Mouse (Mus musculus) heart, postnatal 0 days (tissue): ENCODE results near the gene P2ry14. TPM values are rescaled to one million over a fixed set of nuclear protein-coding genes. Genes with fewer than 3 reads are reported as not detected.
A peak's percentile ranks its signal among the peaks of the same experiment; 100 is the strongest.

Source experiments
- ATAC-seq: fragments of 200-750 bp; cut with Nextera tagmentation; 2 replicates; pipeline ENCODE4 v1.8.0; 2017; ENCODE audit warnings: low read depth, moderate number of reproducible peaks, moderate library complexity; ENCODE audit not compliant: insufficient read depth
- DNase-seq: peaks from one replicate; pipeline ENCODE4 v3.0.0-alpha.2; 2016; ENCODE audit warnings: low spot score
- H3K27ac ChIP-seq: fragments of 300-500 bp; sonication (generic); 2 replicates; pipeline ENCODE4 v1.5.1; 2014; ENCODE audit warnings: low read depth, mild to moderate bottlenecking
- H3K27me3 ChIP-seq: fragments of 300-500 bp; sonication (generic); 2 replicates; pipeline ENCODE4 v1.6.1; 2014; ENCODE audit warnings: low read length, mixed read lengths; ENCODE audit not compliant: control insufficient read depth, insufficient read depth
- H3K36me3 ChIP-seq: fragments of 300-500 bp; sonication (generic); replicated peaks from 2 replicates; pipeline ENCODE4 v1.6.1; 2014; ENCODE audit warnings: low read length, mixed read lengths; ENCODE audit not compliant: control insufficient read depth, insufficient read depth
- H3K4me1 ChIP-seq: fragments of 300-500 bp; sonication (generic); 2 replicates; pipeline ENCODE4 v1.6.1; 2014; ENCODE audit warnings: antibody characterized with exemption; ENCODE audit not compliant: control insufficient read depth, insufficient read depth
- H3K4me2 ChIP-seq: fragments of 300-500 bp; sonication (generic); 2 replicates; pipeline ENCODE4 v1.6.1; 2014; ENCODE audit warnings: low read depth, mild to moderate bottlenecking, low read length, moderate library complexity
- H3K4me3 ChIP-seq: fragments of 300-500 bp; sonication (generic); 2 replicates; pipeline ENCODE4 v1.5.1; 2014; ENCODE audit warnings: low read depth, low read length
- H3K9ac ChIP-seq: fragments of 300-500 bp; sonication (generic); replicated peaks from 2 replicates; pipeline ENCODE4 v1.6.1; 2014; ENCODE audit warnings: low read depth, low read length, mixed read lengths
- H3K9me3 ChIP-seq: fragments of 300-500 bp; sonication (generic); replicated peaks from 2 replicates; pipeline ENCODE4 v1.6.1; 2016; ENCODE audit warnings: low read length; ENCODE audit not compliant: control insufficient read depth
- CTCF ChIP-seq: IDR thresholded peaks from 2 replicates; pipeline ENCODE4 v1.5.1; 2016; ENCODE audit warnings: antibody characterized with exemption, control low read depth, low read depth
- EP300 ChIP-seq: IDR thresholded peaks from 2 replicates; pipeline ENCODE4 v1.6.1; 2016; ENCODE audit warnings: antibody characterized with exemption, low read depth
- WGBS: fragments of 180-500 bp; shearing (Covaris S2); extraction: QIAGEN DNeasy Blood & Tissue Kit; methylation state at CpG from one replicate; pipeline ENCODE4 v1.1.7; 2014; 5-methylcytosine and 5-hydroxymethylcytosine counted together
- polyA plus RNA-seq: library from polyadenylated mRNA; unstranded; fragments of >200 nt; fragmentation: Nextera tagmentation; extraction: Ambion mirVana; gene quantifications from 2 replicates; pipeline ENCODE4 v1.2.1, GENCODE M21; 2015
- total RNA-seq: library from RNA; depleted of rRNA; stranded (reverse); fragments of >200 nt; gene quantifications from 2 replicates; pipeline ENCODE4 v1.2.3, GENCODE M21; 2014; ENCODE audit warnings: low replicate concordance

Gene P2ry14
- total and polyA plus RNA-seq, 2 experiments from 2014 or later = 1.8 to 3.7 TPM

- ATAC-seq (no peak), DNase-seq (no peak)
- H3K9ac ChIP-seq = no peak overlapping the region
- H3K9me3 ChIP-seq = no peaks in the 10 kb centered on the region
- no peak overlapping the region for H3K27ac ChIP-seq
- H3K4me1 ChIP-seq = no peaks in the 10 kb centered on the region; the same call in 1 of the 2 replicates
- WGBS = 75% methylated on average over 10 of the region's 10 CpGs
- H3K4me2 ChIP-seq = no peak overlapping the region
- TF ChIP-seq CTCF (no peak), EP300 (no peak)
- no peaks in the 10 kb centered on the region for H3K27me3 ChIP-seq
- no peak overlapping the region for H3K4me3 ChIP-seq
- no peaks in the 10 kb centered on the region for H3K36me3 ChIP-seq
Measured at GRCm38 (mm10) chr3:59098540-59098939, 54.9 kb downstream of the P2ry14 start.

- Histone ChIP-seq H3K27me3 (no peaks in the 10 kb centered on the region), H3K9me3 (no peaks in the 10 kb centered on the region), H3K36me3 (no peaks in the 10 kb centered on the region), H3K4me2 (no peak overlapping the region), H3K4me3 (no peak overlapping the region), H3K27ac (no peak overlapping the region), H3K9ac (no peak overlapping the region), H3K4me1 (no peaks in the 10 kb centered on the region; the same call in 1 of the 2 replicates)
- no peak for ATAC-seq
- no peak for DNase-seq
- WGBS = 60% methylated on average over 6 of the region's 6 CpGs
- no peak for TF ChIP-seq CTCF
- no peak for TF ChIP-seq EP300
Measured at GRCm38 (mm10) chr3:59097421-59097820, 56.0 kb downstream of the P2ry14 start.

- Histone ChIP-seq H3K4me2 (no peak overlapping the region), H3K36me3 (no peaks in the 10 kb centered on the region), H3K9ac (no peak overlapping the region), H3K4me3 (no peak overlapping the region), H3K27me3 (no peaks in the 10 kb centered on the region), H3K9me3 (no peaks in the 10 kb centered on the region), H3K4me1 (no peaks in the 10 kb centered on the region), H3K27ac (no peak overlapping the region)
- TF ChIP-seq CTCF = no peak
- no peak for TF ChIP-seq EP300
- 58% methylated on average over 11 of the region's 11 CpGs for WGBS
- ATAC-seq = no peak
- no peak for DNase-seq
Measured at GRCm38 (mm10) chr3:59092702-59093101, 60.7 kb downstream of the P2ry14 start.

DNA sequence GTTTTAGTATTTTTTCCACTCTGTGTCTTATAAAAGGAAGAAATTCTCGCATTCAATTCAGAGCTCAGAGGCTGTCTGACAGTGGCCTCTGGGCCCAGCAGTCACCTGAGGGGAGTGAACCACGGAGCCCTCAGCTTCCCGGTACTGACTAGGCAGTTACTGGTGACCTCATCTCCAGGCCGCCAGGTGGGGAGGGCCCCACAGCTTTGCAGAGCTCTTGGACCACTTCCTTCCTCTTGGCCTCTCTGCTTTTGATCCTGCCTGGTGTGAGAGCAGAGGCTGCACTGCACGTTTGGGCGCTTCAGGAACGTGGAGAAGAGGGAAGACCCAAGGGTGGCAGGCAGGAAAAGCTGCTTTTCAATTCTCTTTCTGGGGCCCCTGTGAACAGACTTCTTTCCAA is 72.5 kb downstream of the P2ry14 start:
- H3K36me3 ChIP-seq = no peaks in the 10 kb centered on the region
- H3K4me1 ChIP-seq = no peaks in the 10 kb centered on the region
- H3K27ac ChIP-seq = no peak overlapping the region
- 15% methylated on average over 7 of the region's 7 CpGs for WGBS
- no peak overlapping the region for H3K4me2 ChIP-seq
- H3K4me3 ChIP-seq = no peak overlapping the region
- DNase-seq (no peak), ATAC-seq (no peak; the same call in 1 of the 2 replicates)
- H3K27me3 ChIP-seq = no peaks in the 10 kb centered on the region
- no peak for TF ChIP-seq CTCF
- no peak for TF ChIP-seq EP300
- H3K9me3 ChIP-seq = no peaks in the 10 kb centered on the region
- H3K9ac ChIP-seq = no peak overlapping the region

GRCm38 (mm10) chr3:59080293-59080916 is 73.0 kb downstream of the P2ry14 start:
- H3K9me3 ChIP-seq = no peaks in the 10 kb centered on the region
- no peak for TF ChIP-seq CTCF
- no peak for TF ChIP-seq EP300
- H3K9ac ChIP-seq = no peak overlapping the region
- H3K4me2 ChIP-seq = no peak overlapping the region
- H3K36me3 ChIP-seq = no peaks in the 10 kb centered on the region
- H3K27me3 ChIP-seq = no peaks in the 10 kb centered on the region
- no peak for ATAC-seq
- no peak overlapping the region for H3K27ac ChIP-seq
- H3K4me1 ChIP-seq = no peaks in the 10 kb centered on the region
- 32% methylated on average over 6 of the region's 6 CpGs for WGBS
- no peak for DNase-seq
- H3K4me3 ChIP-seq = no peak overlapping the region

GRCm38 (mm10) chr3:59079327-59079726 is 74.1 kb downstream of the P2ry14 start:
- no peaks in the 10 kb centered on the region for H3K4me1 ChIP-seq
- H3K9ac ChIP-seq = no peak overlapping the region
- H3K27ac ChIP-seq = no peak overlapping the region
- peak; percentile 88 for TF ChIP-seq CTCF
- no peak for TF ChIP-seq EP300
- no peak overlapping the region for H3K4me3 ChIP-seq
- H3K4me2 ChIP-seq = no peak overlapping the region
- no peaks in the 10 kb centered on the region for H3K27me3 ChIP-seq
- H3K36me3 ChIP-seq = no peaks in the 10 kb centered on the region
- peak; percentile 71 for DNase-seq
- WGBS = 44% methylated on average over 4 of the region's 4 CpGs
- H3K9me3 ChIP-seq = no peaks in the 10 kb centered on the region
- no peak; the same call in 1 of the 2 replicates for ATAC-seq
